Mouse (Mus musculus) stomach, embryonic 15.5 days (tissue): ENCODE results near the gene Stpg1. TPM values are rescaled to one million over a fixed set of nuclear protein-coding genes. Genes with fewer than 3 reads are reported as not detected.

ENCODE experiments used
- ATAC-seq: fragments of 200-750 bp; cut with Nextera tagmentation; 2 replicates; pipeline ENCODE4 v1.8.0; 2017; ENCODE audit warnings: low read depth, moderate number of reproducible peaks, moderate TSS enrichment; ENCODE audit not compliant: insufficient read depth, low FRiP score
- H3K27ac ChIP-seq: fragments of 300-500 bp; sonication (generic); 2 replicates; pipeline ENCODE4 v1.5.1; 2015; ENCODE audit warnings: mild to moderate bottlenecking, inconsistent platforms
- H3K27me3 ChIP-seq: fragments of 300-500 bp; sonication (generic); replicated peaks from 2 replicates; pipeline ENCODE4 v1.6.1; 2015; ENCODE audit warnings: inconsistent platforms
- H3K36me3 ChIP-seq: fragments of 300-500 bp; sonication (generic); 2 replicates; pipeline ENCODE4 v1.6.1; 2015; ENCODE audit warnings: inconsistent platforms
- H3K4me1 ChIP-seq: fragments of 300-500 bp; sonication (generic); 2 replicates; pipeline ENCODE4 v1.6.1; 2015; ENCODE audit warnings: inconsistent platforms
- H3K4me2 ChIP-seq: fragments of 300-500 bp; sonication (generic); 2 replicates; pipeline ENCODE4 v1.6.1; 2015; ENCODE audit warnings: mild to moderate bottlenecking, inconsistent platforms
- H3K4me3 ChIP-seq: fragments of 300-500 bp; sonication (generic); replicated peaks from 2 replicates; pipeline ENCODE4 v1.5.1; 2015; ENCODE audit warnings: inconsistent platforms
- H3K9ac ChIP-seq: fragments of 300-500 bp; sonication (generic); 2 replicates; pipeline ENCODE4 v1.6.1; 2015; ENCODE audit warnings: inconsistent platforms
- H3K9me3 ChIP-seq: fragments of 300-500 bp; sonication (generic); 2 replicates; pipeline ENCODE4 v1.6.1; 2016; ENCODE audit warnings: inconsistent platforms
- WGBS: fragments of 180-500 bp; shearing (Covaris S2); methylation state at CpG from one replicate; pipeline ENCODE4 v1.1.7; 2015; 5-methylcytosine and 5-hydroxymethylcytosine counted together
- polyA plus RNA-seq: library from polyadenylated mRNA; unstranded; fragments of >200 nt; fragmentation: Nextera tagmentation; extraction: Ambion mirVana; gene quantifications from 2 replicates; pipeline ENCODE4 v1.2.1, GENCODE M21; 2015

The Stpg1 gene
- 0.23 and 0.27 TPM in 2 replicates for polyA plus RNA-seq

- Histone ChIP-seq H3K4me1 (peaks cover 19% of the 10 kb centered on the region), H3K27me3 (no peaks in the 10 kb centered on the region), H3K27ac (peak within 1 kb of the TSS; percentile 82), H3K36me3 (no peaks in the 10 kb centered on the region), H3K4me3 (peak within 1 kb of the TSS; percentile 66), H3K4me2 (peak within 1 kb of the TSS; percentile 89), H3K9me3 (no peaks in the 10 kb centered on the region), H3K9ac (peak within 1 kb of the TSS; percentile 32; the same call in 1 of the 2 replicates)
- WGBS, result under 1% methylated on average over 53 of the region's 53 CpGs
- peak; percentile 98 for ATAC-seq
These were observed at the start of gene Stpg1, which contains the start of gene Nipal3 for GRCm38 (mm10) chr4:135494521-135495396. Gene Stpg1, plus strand, starts transcription at chr4:135494790. Gene Nipal3, minus strand, starts transcription at chr4:135495038.

GRCm38 (mm10) chr4:135451360-135452015 lies 43.1 kb upstream of the Stpg1 start:
- H3K4me3 ChIP-seq, result no peak overlapping the region
- WGBS, result 32% methylated on average over 18 of the region's 18 CpGs
- peak overlapping the region; percentile 44 for H3K27ac ChIP-seq
- peak overlapping the region; percentile 39 for H3K4me2 ChIP-seq
- peak; percentile 45; the same call in 1 of the 2 replicates for ATAC-seq
- peaks cover 11% of the 10 kb centered on the region for H3K4me1 ChIP-seq
- H3K27me3 ChIP-seq, result no peaks in the 10 kb centered on the region
- no peaks in the 10 kb centered on the region for H3K9me3 ChIP-seq
- H3K9ac ChIP-seq, result no peak overlapping the region
- H3K36me3 ChIP-seq, result no peaks in the 10 kb centered on the region; the same call in 1 of the 2 replicates

GRCm38 (mm10) chr4:135453164-135453563 lies 41.4 kb upstream of the Stpg1 start:
- Histone ChIP-seq H3K9ac (no peak overlapping the region), H3K9me3 (no peaks in the 10 kb centered on the region), H3K27ac (peak overlapping the region; percentile 51; the same call in 1 of the 2 replicates), H3K4me2 (no peak overlapping the region), H3K4me1 (peaks cover 11% of the 10 kb centered on the region), H3K36me3 (no peaks in the 10 kb centered on the region; the same call in 1 of the 2 replicates), H3K4me3 (no peak overlapping the region), H3K27me3 (no peaks in the 10 kb centered on the region)
- no peak; the same call in 1 of the 2 replicates for ATAC-seq
- 55% methylated on average over 6 of the region's 6 CpGs for WGBS

GRCm38 (mm10) chr4:135453572-135453971 lies 41.0 kb upstream of the Stpg1 start:
- no peak overlapping the region for H3K4me2 ChIP-seq
- ATAC-seq, result no peak
- no peak overlapping the region for H3K9ac ChIP-seq

GRCm38 (mm10) chr4:135463406-135463805 lies 31.2 kb upstream of the Stpg1 start:
- Histone ChIP-seq H3K4me1 (no peaks in the 10 kb centered on the region), H3K9me3 (no peaks in the 10 kb centered on the region)

More at GRCm38 (mm10) chr4:135453572-135453971, 41.0 kb upstream of the Stpg1 start:
- Histone ChIP-seq H3K4me3 (no peak overlapping the region), H3K27me3 (no peaks in the 10 kb centered on the region), H3K9me3 (no peaks in the 10 kb centered on the region), H3K36me3 (no peaks in the 10 kb centered on the region; the same call in 1 of the 2 replicates), H3K27ac (peak overlapping the region; percentile 51; the same call in 1 of the 2 replicates), H3K4me1 (peaks cover 11% of the 10 kb centered on the region)
- WGBS, result 54% methylated on average over 12 of the region's 12 CpGs

GRCm38 (mm10) chr4:135477851-135478250 lies 16.7 kb upstream of the Stpg1 start:
- WGBS, result 83% methylated on average over 10 of the region's 10 CpGs
- no peaks in the 10 kb centered on the region for H3K9me3 ChIP-seq
- no peak overlapping the region for H3K4me3 ChIP-seq
- H3K9ac ChIP-seq, result no peak overlapping the region
- ATAC-seq, result no peak
- H3K4me1 ChIP-seq, result no peaks in the 10 kb centered on the region
- no peak overlapping the region for H3K4me2 ChIP-seq
- no peak overlapping the region for H3K27ac ChIP-seq
- no peaks in the 10 kb centered on the region for H3K36me3 ChIP-seq
- H3K27me3 ChIP-seq, result no peaks in the 10 kb centered on the region

More at GRCm38 (mm10) chr4:135463406-135463805, 31.2 kb upstream of the Stpg1 start:
- no peaks in the 10 kb centered on the region for H3K27me3 ChIP-seq
- no peak overlapping the region for H3K4me2 ChIP-seq
- no peak overlapping the region for H3K4me3 ChIP-seq
- ATAC-seq, result no peak
- H3K9ac ChIP-seq, result no peak overlapping the region
- WGBS, result 91% methylated on average over 11 of the region's 11 CpGs
- H3K36me3 ChIP-seq, result no peaks in the 10 kb centered on the region; the same call in 1 of the 2 replicates
- H3K27ac ChIP-seq, result no peak overlapping the region

- H3K4me1 ChIP-seq, result peaks cover 4% of the 10 kb centered on the region; the same call in 1 of the 2 replicates
- no peaks in the 10 kb centered on the region for H3K36me3 ChIP-seq
- no peak overlapping the region for H3K4me3 ChIP-seq
- no peak overlapping the region for H3K9ac ChIP-seq
- ATAC-seq, result no peak
- 74% methylated on average over 9 of the region's 9 CpGs for WGBS
- no peak overlapping the region for H3K4me2 ChIP-seq
- H3K27ac ChIP-seq, result no peak overlapping the region
- H3K9me3 ChIP-seq, result no peaks in the 10 kb centered on the region
- no peaks in the 10 kb centered on the region for H3K27me3 ChIP-seq
These were observed 14.2 kb upstream of the Stpg1 start for GRCm38 (mm10) chr4:135480370-135480769.

- 56% methylated on average over 10 of the region's 10 CpGs for WGBS
- Histone ChIP-seq H3K4me2 (no peak overlapping the region), H3K27me3 (no peaks in the 10 kb centered on the region), H3K4me1 (peaks cover 4% of the 10 kb centered on the region; the same call in 1 of the 2 replicates), H3K9ac (no peak overlapping the region), H3K4me3 (no peak overlapping the region), H3K36me3 (no peaks in the 10 kb centered on the region), H3K9me3 (no peaks in the 10 kb centered on the region), H3K27ac (no peak overlapping the region)
- ATAC-seq, result no peak
These were observed 9.5 kb upstream of the Stpg1 start for GRCm38 (mm10) chr4:135485086-135485485.

GRCm38 (mm10) chr4:135486352-135486751 lies 8.2 kb upstream of the Stpg1 start:
- Histone ChIP-seq H3K4me3 (no peak overlapping the region), H3K4me2 (no peak overlapping the region), H3K9ac (no peak overlapping the region), H3K4me1 (peaks cover 4% of the 10 kb centered on the region; the same call in 1 of the 2 replicates), H3K36me3 (no peaks in the 10 kb centered on the region), H3K9me3 (no peaks in the 10 kb centered on the region), H3K27ac (no peak overlapping the region), H3K27me3 (no peaks in the 10 kb centered on the region)
- WGBS, result 86% methylated on average over 11 of the region's 11 CpGs
- ATAC-seq, result no peak

- no peak overlapping the region for H3K9ac ChIP-seq
- H3K27ac ChIP-seq, result no peak overlapping the region
- peaks cover 10% of the 10 kb centered on the region for H3K4me1 ChIP-seq
- H3K9me3 ChIP-seq, result no peaks in the 10 kb centered on the region
- WGBS, result 93% methylated on average over 7 of the region's 7 CpGs
- ATAC-seq, result no peak
- H3K27me3 ChIP-seq, result no peaks in the 10 kb centered on the region
- no peak overlapping the region for H3K4me3 ChIP-seq
- H3K4me2 ChIP-seq, result no peak overlapping the region
- no peaks in the 10 kb centered on the region for H3K36me3 ChIP-seq
These were observed 5.3 kb upstream of the Stpg1 start for GRCm38 (mm10) chr4:135489256-135489655.

GRCm38 (mm10) chr4:135493271-135493670 lies 1.3 kb upstream of the Stpg1 start:
- no peaks in the 10 kb centered on the region for H3K27me3 ChIP-seq
- H3K9me3 ChIP-seq, result no peaks in the 10 kb centered on the region
- WGBS, result 38% methylated on average over 4 of the region's 4 CpGs
- ATAC-seq, result no peak
- peaks cover 19% of the 10 kb centered on the region for H3K4me1 ChIP-seq
- H3K9ac ChIP-seq, result no peak overlapping the region
- peak overlapping the region; percentile 89 for H3K4me2 ChIP-seq
- no peaks in the 10 kb centered on the region for H3K36me3 ChIP-seq
- peak overlapping the region; percentile 66 for H3K4me3 ChIP-seq
- H3K27ac ChIP-seq, result 0 out of 2 replicates have a peak overlapping the region, but pooled peaks have one; percentile 67
